Mouse (Mus musculus) liver, postnatal 0 days (tissue): ENCODE results near the gene Taf10. TPM values are rescaled to one million over a fixed set of nuclear protein-coding genes. Genes with fewer than 3 reads are reported as not detected.

Experiments used
- ATAC-seq: fragments of 200-750 bp; cut with Nextera tagmentation; 2 replicates; pipeline ENCODE4 v1.8.0; 2017; ENCODE audit warnings: mild to moderate bottlenecking, moderate library complexity
- DNase-seq: peaks from one replicate; pipeline ENCODE4 v3.0.0-alpha.2; 2016
- H3K27ac ChIP-seq: fragments of 300-500 bp; sonication (generic); 2 replicates; pipeline ENCODE4 v1.5.1; 2014; ENCODE audit warnings: antibody characterized with exemption, moderate library complexity, mild to moderate bottlenecking, low read depth
- H3K27me3 ChIP-seq: fragments of 300-500 bp; sonication (generic); 2 replicates; pipeline ENCODE4 v1.6.1; 2014; ENCODE audit warnings: low read length, control low read depth, mixed read lengths; ENCODE audit not compliant: insufficient read depth
- H3K36me3 ChIP-seq: fragments of 300-500 bp; sonication (generic); replicated peaks from 2 replicates; pipeline ENCODE4 v1.6.1; 2014; ENCODE audit warnings: mild to moderate bottlenecking, control low read depth, low read length, moderate library complexity, mixed read lengths; ENCODE audit not compliant: insufficient read depth
- H3K4me1 ChIP-seq: fragments of 300-500 bp; sonication (generic); 2 replicates; pipeline ENCODE4 v1.6.1; 2014; ENCODE audit warnings: antibody characterized with exemption, mild to moderate bottlenecking, control low read depth; ENCODE audit not compliant: insufficient read depth
- H3K4me2 ChIP-seq: fragments of 300-500 bp; sonication (generic); 2 replicates; pipeline ENCODE4 v1.6.1; 2014; ENCODE audit warnings: low read depth, mild to moderate bottlenecking, low read length, moderate library complexity, mixed read lengths
- H3K4me3 ChIP-seq: fragments of 300-500 bp; sonication (generic); 2 replicates; pipeline ENCODE4 v1.5.1; 2014; ENCODE audit warnings: low read depth, low read length
- H3K9ac ChIP-seq: fragments of 300-500 bp; sonication (generic); replicated peaks from 2 replicates; pipeline ENCODE4 v1.6.1; 2014; ENCODE audit warnings: mild to moderate bottlenecking, moderate library complexity
- H3K9me3 ChIP-seq: fragments of 300-500 bp; sonication (generic); 2 replicates; pipeline ENCODE4 v1.6.1; 2016; ENCODE audit warnings: mild to moderate bottlenecking, control low read depth, low read length, mixed read lengths
- CTCF ChIP-seq: sonication (generic); IDR thresholded peaks from 2 replicates; pipeline ENCODE4 v1.5.1; 2016; ENCODE audit warnings: antibody characterized with exemption, low read depth
- EP300 ChIP-seq: IDR thresholded peaks from 2 replicates; pipeline ENCODE4 v1.6.1; 2016; ENCODE audit warnings: antibody characterized with exemption, low read depth, mild to moderate bottlenecking
- WGBS: fragments of 180-500 bp; shearing (Covaris S2); extraction: QIAGEN DNeasy Blood & Tissue Kit; methylation state at CpG from one replicate; pipeline ENCODE4 v1.1.7; 2014; ENCODE audit not compliant: insufficient replicate concordance; 5-methylcytosine and 5-hydroxymethylcytosine counted together
- polyA plus RNA-seq: library from polyadenylated mRNA; unstranded; fragments of >200 nt; fragmentation: Nextera tagmentation; extraction: Ambion mirVana; gene quantifications from 2 replicates; pipeline ENCODE4 v1.2.1, GENCODE M21; 2015

Gene Taf10
- polyA plus RNA-seq, 1 experiment from 2014 or later, result 104 TPM

DNA sequence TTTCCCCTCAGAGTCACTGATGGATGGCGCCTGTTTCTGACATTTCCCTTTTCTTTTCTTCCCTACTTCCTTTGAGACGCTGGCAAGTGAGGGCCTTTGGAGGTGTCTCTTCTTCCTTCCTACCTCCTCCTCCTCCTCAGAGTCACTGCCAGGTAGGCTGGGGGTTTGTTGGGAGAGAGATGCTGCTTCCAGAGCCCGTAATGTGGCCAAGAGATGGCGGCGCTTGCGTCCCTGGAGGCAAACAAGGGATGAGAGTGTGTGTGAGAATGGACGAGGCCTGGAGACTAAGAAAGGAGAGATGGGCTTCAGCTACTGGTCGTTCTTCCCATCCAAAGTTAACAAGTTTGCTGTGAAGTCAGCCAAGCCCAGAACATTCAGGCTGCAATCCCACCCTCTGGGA lies 9.3 kb downstream of the Taf10 start:
- DNase-seq, result no peak
- ATAC-seq, result no peak
- Histone ChIP-seq H3K4me1 (peaks cover 22% of the 10 kb centered on the region), H3K36me3 (peaks cover 34% of the 10 kb centered on the region), H3K9me3 (no peaks in the 10 kb centered on the region), H3K4me3 (no peak overlapping the region), H3K9ac (0 out of 2 replicates have a peak overlapping the region, but pooled peaks have one; percentile 12), H3K4me2 (no peak overlapping the region; the same call in 1 of the 2 replicates), H3K27me3 (no peaks in the 10 kb centered on the region), H3K27ac (no peak overlapping the region)
- TF ChIP-seq CTCF (no peak), EP300 (no peak)
- WGBS, result 83% methylated on average over 8 of the region's 8 CpGs

DNA sequence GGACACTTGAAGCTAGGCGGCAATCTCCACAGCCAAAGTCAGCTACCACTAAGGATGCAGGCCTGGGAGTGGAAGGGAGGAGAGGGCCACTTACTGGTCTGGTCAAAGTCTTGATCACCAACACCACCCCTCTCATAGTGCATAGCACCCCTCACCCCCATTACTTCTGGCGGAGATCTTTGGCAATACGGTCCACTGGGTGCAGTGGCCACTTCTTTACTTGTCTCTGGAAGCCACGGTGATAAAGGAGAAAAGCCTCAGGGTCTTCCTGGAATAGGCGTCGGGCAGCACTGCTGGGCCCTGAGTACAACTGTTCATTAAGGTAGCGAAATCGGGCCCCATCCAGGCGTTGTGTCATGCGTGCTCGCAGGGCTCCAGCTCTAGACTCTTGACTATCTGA lies 10.3 kb downstream of the Taf10 start:
- ATAC-seq (no peak), DNase-seq (no peak)
- H3K36me3 ChIP-seq, result peaks cover 34% of the 10 kb centered on the region
- H3K9me3 ChIP-seq, result no peaks in the 10 kb centered on the region
- H3K27me3 ChIP-seq, result no peaks in the 10 kb centered on the region
- TF ChIP-seq EP300, result no peak
- no peak for TF ChIP-seq CTCF
- no peak overlapping the region for H3K27ac ChIP-seq
- H3K9ac ChIP-seq, result no peak overlapping the region
- WGBS, result 90% methylated on average over 11 of the region's 11 CpGs
- H3K4me1 ChIP-seq, result peaks cover 19% of the 10 kb centered on the region
- no peak overlapping the region for H3K4me2 ChIP-seq
- no peak overlapping the region for H3K4me3 ChIP-seq

DNA sequence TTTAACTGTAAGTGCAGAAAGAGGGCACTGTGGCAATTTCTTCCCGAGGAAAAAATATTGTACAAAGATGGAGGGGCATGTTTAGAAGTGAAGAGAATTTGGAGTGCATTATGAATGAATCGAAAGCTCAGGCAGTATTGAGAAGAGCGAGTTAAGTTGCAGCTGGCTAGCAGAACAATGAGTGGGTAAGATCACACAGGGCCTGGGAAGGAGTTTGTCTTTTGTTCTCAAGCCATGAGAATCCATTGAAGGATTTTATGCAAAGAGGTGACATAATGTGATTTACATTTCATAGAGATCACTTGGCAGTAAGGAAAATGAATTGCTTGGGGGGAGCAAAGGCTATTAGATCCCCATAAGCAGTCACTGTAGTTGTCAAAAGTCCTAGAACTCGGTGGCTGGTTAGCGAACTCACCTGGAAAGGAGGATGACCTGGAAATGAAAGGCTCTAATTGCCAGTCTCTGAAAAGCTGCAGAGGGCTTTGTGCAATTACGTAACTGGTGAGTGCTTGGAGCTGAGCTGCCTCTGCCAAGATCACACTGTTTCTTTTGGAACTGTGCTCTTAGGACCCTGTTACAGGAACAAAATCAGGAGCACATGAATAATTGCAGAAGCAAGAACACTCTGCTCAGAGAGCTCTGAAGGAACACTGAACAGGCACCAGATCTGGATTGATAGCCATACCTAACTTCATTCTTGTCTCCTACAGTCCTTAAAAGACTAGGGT lies 15.3 kb downstream of the Taf10 start:
- no peaks in the 10 kb centered on the region for H3K27me3 ChIP-seq
- ATAC-seq (no peak), DNase-seq (no peak)
- H3K36me3 ChIP-seq, result peaks cover 23% of the 10 kb centered on the region
- TF ChIP-seq EP300, result no peak
- no peak for TF ChIP-seq CTCF
- 71% methylated on average over 6 of the region's 6 CpGs for WGBS
- no peaks in the 10 kb centered on the region for H3K9me3 ChIP-seq
- no peak overlapping the region for H3K27ac ChIP-seq
- H3K4me1 ChIP-seq, result no peaks in the 10 kb centered on the region
- H3K9ac ChIP-seq, result no peak overlapping the region
- H3K4me3 ChIP-seq, result no peak overlapping the region
- H3K4me2 ChIP-seq, result no peak overlapping the region

DNA sequence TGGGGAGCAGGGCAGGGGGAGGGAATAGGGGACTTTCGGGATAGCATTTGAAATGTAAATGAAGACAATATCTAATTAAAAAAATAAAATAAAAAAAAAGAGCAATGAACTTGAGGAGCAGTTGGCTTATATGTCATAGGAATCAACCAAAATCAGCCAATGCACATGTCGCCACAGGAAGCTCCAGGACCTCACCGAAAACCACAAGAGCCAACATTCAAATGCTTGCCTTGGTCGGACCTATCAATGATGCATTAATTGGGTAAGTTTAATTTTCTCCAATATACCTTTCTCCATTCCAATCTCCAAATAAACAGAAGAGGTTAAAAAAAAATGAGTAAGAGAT lies 17.2 kb downstream of the Taf10 start:
- DNase-seq (no peak), ATAC-seq (no peak)
- Histone ChIP-seq H3K9ac (no peak overlapping the region), H3K27me3 (no peaks in the 10 kb centered on the region), H3K9me3 (no peaks in the 10 kb centered on the region), H3K4me1 (no peaks in the 10 kb centered on the region), H3K36me3 (peaks cover 5% of the 10 kb centered on the region; the same call in 1 of the 2 replicates), H3K4me3 (no peak overlapping the region), H3K4me2 (no peak overlapping the region), H3K27ac (no peak overlapping the region)
- WGBS, result 62% methylated on average over 4 of the region's 4 CpGs
- no peak for TF ChIP-seq EP300
- no peak for TF ChIP-seq CTCF

DNA sequence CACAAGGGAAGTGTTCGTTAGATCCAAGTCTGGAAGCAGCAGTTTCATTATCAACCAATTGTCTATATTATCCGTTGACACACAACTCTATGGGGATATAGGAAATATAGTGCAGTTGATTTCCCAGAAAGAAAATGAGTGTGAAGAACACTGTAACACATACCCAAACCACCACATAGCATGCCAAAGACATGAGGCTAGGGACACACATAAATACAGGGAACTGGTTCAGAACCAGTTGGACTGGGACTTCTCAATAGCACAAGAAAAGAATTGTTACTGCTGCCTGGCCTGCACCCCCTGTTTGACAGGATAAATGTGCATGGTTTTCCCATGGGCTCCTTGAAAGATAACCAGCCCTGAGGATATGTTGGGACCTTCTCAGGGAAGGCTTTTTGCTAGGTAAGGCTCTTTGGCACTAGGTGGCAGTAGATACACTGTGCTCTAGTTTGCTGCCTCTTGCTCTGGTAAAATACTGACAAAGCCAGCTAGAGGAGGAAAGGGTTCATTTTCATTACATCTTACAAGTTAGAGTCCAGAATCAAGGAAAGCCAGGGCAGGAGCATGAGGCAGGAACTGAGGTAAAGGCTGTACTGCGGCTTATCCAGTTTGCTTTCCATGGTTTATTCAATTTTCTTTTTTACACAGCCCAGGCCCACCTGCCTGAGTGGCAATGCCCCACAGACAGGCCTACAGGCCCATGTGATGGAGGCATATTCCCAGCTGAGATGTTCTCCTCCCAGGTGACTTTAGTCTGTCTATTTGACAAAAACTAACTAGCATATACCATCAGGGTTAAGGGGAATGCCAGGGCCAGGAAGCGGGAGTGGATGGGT lies 17.8 kb downstream of the Taf10 start:
- TF ChIP-seq CTCF (peak; percentile 95), EP300 (no peak)
- H3K4me2 ChIP-seq, result no peak overlapping the region
- 75% methylated on average over 4 of the region's 4 CpGs for WGBS
- no peak overlapping the region for H3K4me3 ChIP-seq
- no peaks in the 10 kb centered on the region for H3K4me1 ChIP-seq
- DNase-seq, result no peak
- no peaks in the 10 kb centered on the region for H3K9me3 ChIP-seq
- ATAC-seq, result peak; percentile 70
- H3K36me3 ChIP-seq, result no peaks in the 10 kb centered on the region
- H3K27ac ChIP-seq, result no peak overlapping the region
- no peak overlapping the region for H3K9ac ChIP-seq
- H3K27me3 ChIP-seq, result no peaks in the 10 kb centered on the region

DNA sequence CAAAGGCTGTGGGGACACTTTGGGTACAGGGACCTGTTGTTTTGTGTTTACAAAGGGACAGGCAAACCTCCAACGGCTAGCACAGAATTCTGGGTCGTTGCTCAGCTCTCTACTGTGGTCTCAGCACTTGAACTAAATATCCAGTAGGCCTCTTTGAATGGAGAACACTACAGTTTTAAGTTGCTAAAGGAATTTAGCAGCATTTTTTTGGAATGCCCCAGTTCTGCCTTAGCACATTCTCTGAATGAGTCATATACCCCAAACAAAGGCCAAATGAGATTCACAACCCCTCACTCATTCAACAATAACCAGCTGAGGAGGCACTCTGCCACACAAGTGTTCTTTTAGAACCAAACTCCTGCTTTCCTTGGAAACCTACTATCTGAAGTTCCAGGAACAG lies 22.2 kb downstream of the Taf10 start:
- Histone ChIP-seq H3K4me3 (no peak overlapping the region), H3K4me1 (no peaks in the 10 kb centered on the region), H3K27ac (no peak overlapping the region), H3K36me3 (no peaks in the 10 kb centered on the region), H3K9ac (no peak overlapping the region), H3K4me2 (no peak overlapping the region), H3K27me3 (no peaks in the 10 kb centered on the region), H3K9me3 (no peaks in the 10 kb centered on the region)
- no peak for ATAC-seq
- no peak for DNase-seq
- 56% methylated on average over 2 of the region's 2 CpGs for WGBS
- TF ChIP-seq CTCF (no peak), EP300 (no peak)
